Mouse (Mus musculus) adipocyte (in vitro differentiated cells): ENCODE measurements around the gene Faap100.
"Not testable (repeated sequence)": the region's sequence is repeated elsewhere in the genome, so short reads cannot be mapped to it uniquely, and the experiment has no call there.

ENCODE experiments used
- DNase-seq: peaks from one replicate; pipeline ENCODE4 v3.0.0-alpha.2; 2016; ENCODE audit warnings: low spot score

Faap100 gene

GRCm38 (mm10) chr11:120378611-120379540 lies at the start of gene Faap100:
Gene Faap100 (minus strand): TSS chr11:120378764.
- DNase-seq, result peak; percentile 90

- DNase-seq, result no peak
Measured at GRCm38 (mm10) chr11:120426727-120427126, 48.2 kb upstream of the Faap100 start.

GRCm38 (mm10) chr11:120423569-120424295 lies 45.2 kb upstream of the Faap100 start:
- peak; percentile 72 for DNase-seq

GRCm38 (mm10) chr11:120422651-120423568 lies 44.3 kb upstream of the Faap100 start:
- no peak for DNase-seq

GRCm38 (mm10) chr11:120418592-120418991 lies 40.0 kb upstream of the Faap100 start:
- DNase-seq, result no peak

GRCm38 (mm10) chr11:120417852-120418251 lies 39.3 kb upstream of the Faap100 start:
- DNase-seq, result no peak

- DNase-seq, result not testable (repeated sequence)
Measured at GRCm38 (mm10) chr11:120413621-120414020, 35.1 kb upstream of the Faap100 start.

GRCm38 (mm10) chr11:120406445-120406844 lies 27.9 kb upstream of the Faap100 start:
- no peak for DNase-seq

- DNase-seq, result no peak
Measured at GRCm38 (mm10) chr11:120405867-120406266, 27.3 kb upstream of the Faap100 start.

- no peak for DNase-seq
Measured at GRCm38 (mm10) chr11:120404814-120405213, 26.2 kb upstream of the Faap100 start.

GRCm38 (mm10) chr11:120399319-120399718 lies 20.8 kb upstream of the Faap100 start:
- no peak for DNase-seq

- peak; percentile 21 for DNase-seq
Measured at GRCm38 (mm10) chr11:120397602-120398001, 19.0 kb upstream of the Faap100 start.

- DNase-seq, result peak; percentile 93
Measured at GRCm38 (mm10) chr11:120395661-120396060, 17.1 kb upstream of the Faap100 start.

GRCm38 (mm10) chr11:120388580-120388979 lies 10.0 kb upstream of the Faap100 start:
- DNase-seq, result no peak

- DNase-seq, result peak; percentile 57
Measured at GRCm38 (mm10) chr11:120387157-120387556, 8.6 kb upstream of the Faap100 start.

GRCm38 (mm10) chr11:120386632-120387031 lies 8.1 kb upstream of the Faap100 start:
- DNase-seq, result no peak

- DNase-seq, result no peak
Measured at GRCm38 (mm10) chr11:120382509-120382908, 3.9 kb upstream of the Faap100 start.

- no peak for DNase-seq
Measured at GRCm38 (mm10) chr11:120381157-120381556, 2.6 kb upstream of the Faap100 start.

GRCm38 (mm10) chr11:120380271-120380670 lies 1.7 kb upstream of the Faap100 start:
- no peak for DNase-seq

GRCm38 (mm10) chr11:120378031-120378610 lies 443 bp downstream of the Faap100 start:
- no peak for DNase-seq

GRCm38 (mm10) chr11:120377337-120377736 lies 1.2 kb downstream of the Faap100 start:
- no peak for DNase-seq
